Mouse (Mus musculus) embryonic facial prominence, embryonic 10.5 days (tissue): ENCODE measurements around the gene Rbm28. TPM values are rescaled to one million over a fixed set of nuclear protein-coding genes. Genes with fewer than 3 reads are reported as not detected.

Experiments used
- DNase-seq: peaks from one replicate; pipeline ENCODE4 v3.0.0-alpha.2; 2017; ENCODE audit warnings: low spot score
- H3K27ac ChIP-seq: fragments of 300-500 bp; sonication (generic); replicated peaks from 2 replicates; pipeline ENCODE4 v1.5.1; 2016; ENCODE audit warnings: mild to moderate bottlenecking
- H3K27me3 ChIP-seq: fragments of 300-500 bp; sonication (generic); replicated peaks from 2 replicates; pipeline ENCODE4 v1.6.1; 2016; ENCODE audit warnings: low read depth, mild to moderate bottlenecking; ENCODE audit not compliant: poor library complexity, severe bottlenecking
- H3K36me3 ChIP-seq: fragments of 300-500 bp; sonication (generic); replicated peaks from 2 replicates; pipeline ENCODE4 v1.6.1; 2016; ENCODE audit warnings: mild to moderate bottlenecking, moderate library complexity
- H3K4me1 ChIP-seq: fragments of 300-500 bp; sonication (generic); 2 replicates; pipeline ENCODE4 v1.6.1; 2016
- H3K4me3 ChIP-seq: fragments of 300-500 bp; sonication (generic); 2 replicates; pipeline ENCODE4 v1.5.1; 2016; ENCODE audit warnings: mild to moderate bottlenecking, moderate library complexity
- H3K9me3 ChIP-seq: fragments of 300-500 bp; sonication (generic); 2 replicates; pipeline ENCODE4 v1.6.1; 2016; ENCODE audit warnings: mild to moderate bottlenecking
- WGBS: fragments of 180-500 bp; shearing (Covaris S2); methylation state at CpG from one replicate; pipeline ENCODE4 v1.1.7; 2016; 5-methylcytosine and 5-hydroxymethylcytosine counted together
- microRNA-seq: library from miRNA; unstranded; fragments of <30 nt; microRNA quantifications from one replicate; pipeline ENCODE4, GENCODE M21; 2017
- polyA plus RNA-seq: library from polyadenylated mRNA; unstranded; fragments of >200 nt; fragmentation: Nextera tagmentation; extraction: Ambion mirVana; gene quantifications from 2 replicates; pipeline ENCODE4 v1.2.1, GENCODE M21; 2016

Gene Rbm28
- polyA plus RNA-seq, 1 experiment from 2014 or later = 53.9 TPM

DNA sequence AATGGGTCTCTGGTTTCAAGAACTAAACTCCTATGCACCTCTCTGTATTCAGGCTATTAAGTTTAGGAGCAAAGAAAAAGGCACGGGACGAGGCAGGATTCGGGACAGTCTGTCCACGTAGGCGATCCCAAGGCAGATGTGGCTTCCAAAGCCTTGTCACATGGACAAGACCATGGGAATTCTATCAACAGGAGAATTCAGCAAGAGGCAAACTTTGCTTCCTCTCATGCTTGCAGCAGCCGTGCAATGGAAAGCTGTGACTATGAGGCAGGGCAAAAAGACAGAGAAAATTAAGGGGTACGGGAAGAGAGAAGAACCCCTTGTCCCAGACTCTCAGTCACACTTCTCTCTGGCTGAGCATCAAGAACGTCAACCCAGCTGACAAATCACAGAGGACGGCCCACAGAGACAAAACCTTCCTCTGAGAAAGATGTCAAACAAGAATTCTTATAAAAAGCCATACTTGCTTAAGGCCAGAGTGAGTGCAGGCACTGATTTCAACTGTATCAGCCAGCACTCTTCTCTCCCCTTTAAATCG, 82.9 kb downstream of the Rbm28 start:
- Histone ChIP-seq H3K27me3 (no peaks in the 10 kb centered on the region), H3K27ac (no peak overlapping the region), H3K36me3 (no peaks in the 10 kb centered on the region), H3K4me3 (no peak overlapping the region), H3K9me3 (no peaks in the 10 kb centered on the region), H3K4me1 (peaks cover 18% of the 10 kb centered on the region)
- 79% methylated on average over 10 of the region's 10 CpGs for WGBS
- DNase-seq = no peak

DNA sequence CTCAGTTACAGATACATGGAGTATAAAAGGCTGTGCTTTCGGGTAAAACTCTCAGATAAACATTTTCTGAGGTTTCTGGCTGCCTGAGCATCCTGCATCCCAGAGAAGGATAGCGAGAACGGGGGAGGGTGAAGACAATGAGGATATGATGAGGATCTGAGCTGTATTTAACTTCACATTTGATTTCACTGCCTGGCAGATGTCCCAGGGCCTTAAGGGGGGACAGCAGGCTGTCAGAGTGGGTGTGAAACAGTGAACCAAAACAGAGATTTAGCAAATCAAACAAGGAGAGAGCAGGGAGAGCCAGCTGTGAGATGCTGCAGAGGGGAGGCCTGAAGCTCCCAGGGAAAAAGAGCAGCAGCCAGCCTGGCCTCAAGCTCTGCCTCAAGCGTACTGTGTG, 85.5 kb downstream of the Rbm28 start:
- Histone ChIP-seq H3K36me3 (no peaks in the 10 kb centered on the region), H3K4me3 (no peak overlapping the region), H3K4me1 (peaks cover 8% of the 10 kb centered on the region; the same call in 1 of the 2 replicates), H3K9me3 (no peaks in the 10 kb centered on the region), H3K27me3 (no peaks in the 10 kb centered on the region), H3K27ac (no peak overlapping the region)
- no peak for DNase-seq
- 75% methylated on average over 4 of the region's 4 CpGs for WGBS

DNA sequence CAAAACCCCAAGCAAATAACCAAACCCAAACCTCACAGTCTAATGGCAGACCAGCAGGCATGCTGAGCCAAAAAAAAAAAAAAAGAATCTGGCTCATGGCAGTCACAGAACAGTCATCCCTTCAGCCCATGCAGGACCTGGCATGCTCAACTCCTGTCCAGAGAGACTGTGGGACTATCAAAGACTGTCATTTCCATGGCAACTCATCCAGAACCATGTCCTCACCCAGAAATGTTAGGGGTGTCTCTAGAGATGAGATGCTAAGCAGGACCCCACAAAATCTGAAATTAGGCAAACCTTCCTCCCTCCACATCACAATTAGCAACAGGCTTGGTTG, 90.7 kb downstream of the Rbm28 start:
- DNase-seq = no peak
- no peaks in the 10 kb centered on the region for H3K36me3 ChIP-seq
- H3K4me3 ChIP-seq = no peak overlapping the region

More for the DNA sequence above, 90.7 kb downstream of the Rbm28 start:
- H3K27ac ChIP-seq = no peak overlapping the region
- no peaks in the 10 kb centered on the region for H3K9me3 ChIP-seq
- H3K27me3 ChIP-seq = no peaks in the 10 kb centered on the region
- no peaks in the 10 kb centered on the region for H3K4me1 ChIP-seq

Small RNA genes lying within 50 kb of the gene (microRNA-seq; reads per million reads assigned to microRNA genes)
- gene Gm24303 = not detected

Other genes starting within 250 kb of the Rbm28 start
- gene Lep, start 104.8 kb downstream of the Rbm28 start, polyA plus RNA-seq = not detected in 2 replicates
- gene Prrt4, start 14.6 kb upstream of the Rbm28 start, polyA plus RNA-seq = 1.9 and 2.0 TPM in 2 replicates
- 44.7 and 50.2 TPM in 2 replicates for gene Impdh1, start 51.4 kb upstream of the Rbm28 start, polyA plus RNA-seq
- gene Hilpda, start 107.5 kb upstream of the Rbm28 start, polyA plus RNA-seq = 35.3 and 39.9 TPM in 2 replicates
- 0.25 and 0.34 TPM in 2 replicates for gene Fam71f2, start 114.6 kb upstream of the Rbm28 start, polyA plus RNA-seq
- gene Fam71f1, start 154.1 kb upstream of the Rbm28 start, polyA plus RNA-seq = not detected in 2 replicates
- gene Calu, start 183.1 kb upstream of the Rbm28 start, polyA plus RNA-seq = 228 and 237 TPM in 2 replicates
- gene Opn1sw, start 223.5 kb upstream of the Rbm28 start, polyA plus RNA-seq = 0.25 and 0.40 TPM in 2 replicates
- gene Ccdc136, start 231.3 kb upstream of the Rbm28 start, polyA plus RNA-seq = 18.6 and 23.1 TPM in 2 replicates